Mouse (Mus musculus): ENCODE measurements at regions not wholly inside any gene's neighbourhood (a gene's known extent, or its start where the extent isn't known, plus 50 kb on each side); places are given as distances from the start of the nearest gene placed in this dataset.

DNA sequence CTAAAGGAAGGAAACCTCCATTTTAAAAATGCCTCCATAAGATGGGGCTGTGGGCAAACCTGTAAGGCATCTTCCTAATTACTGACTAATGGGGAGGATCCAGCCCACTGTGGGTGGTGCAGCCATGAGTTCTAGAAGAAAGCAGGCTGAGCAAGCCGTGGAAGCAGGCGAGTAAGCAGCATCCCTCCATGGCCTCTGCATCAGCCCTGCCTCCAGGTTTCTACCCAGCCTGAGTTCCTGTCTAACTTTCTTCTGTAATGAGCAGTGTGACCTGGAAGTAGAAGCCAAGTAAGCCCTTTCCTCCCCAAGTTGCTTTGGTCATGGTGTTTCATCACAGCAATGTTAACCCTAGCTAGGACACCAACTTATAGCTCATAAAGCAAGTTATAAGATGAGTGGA, 66.5 kb upstream of the Twist2 start:
- no peak for DNase-seq (ENCODE audit: low spot score in 2 of 2)

DNA sequence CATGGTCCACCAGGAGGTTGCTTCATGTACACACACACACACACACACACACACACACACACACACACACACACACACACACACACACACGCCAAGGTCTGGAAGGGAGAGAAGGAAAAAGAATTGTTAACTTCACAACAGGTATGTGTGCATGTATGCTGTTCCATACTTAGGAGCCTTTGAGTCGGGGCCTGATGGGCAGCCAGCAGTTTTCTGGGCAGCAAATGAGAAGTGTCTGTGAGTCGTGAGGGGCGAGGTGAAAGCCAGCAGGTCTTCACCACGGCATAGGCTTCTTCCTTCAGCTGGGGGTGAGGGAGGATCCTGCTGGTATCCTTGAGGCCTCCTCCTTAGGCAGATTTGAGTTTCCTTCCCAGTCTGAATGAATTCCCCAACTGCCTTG, 65.8 kb upstream of the Twist2 start:
- no peak for DNase-seq (ENCODE audit: low spot score in 2 of 2)

DNA sequence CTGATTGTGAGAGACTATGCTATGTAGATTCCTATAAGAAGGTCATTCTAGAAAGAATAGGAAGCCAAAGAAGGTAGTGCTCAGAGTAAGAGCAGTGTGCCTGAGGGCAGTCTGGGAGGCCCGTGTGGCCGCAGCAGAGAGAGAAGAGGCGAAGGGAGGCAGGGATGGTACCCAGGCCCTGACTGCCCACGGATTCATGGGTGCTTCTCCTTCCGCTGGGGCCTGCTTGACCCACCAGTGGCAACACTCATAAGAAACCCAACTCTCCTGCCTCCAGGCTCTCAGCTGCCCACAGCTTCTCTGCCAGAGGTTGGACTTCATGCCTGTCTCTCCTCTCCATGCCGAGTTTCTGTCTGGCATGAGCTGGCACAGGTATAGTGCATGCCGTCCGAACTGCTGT, 60.6 kb upstream of the Twist2 start:
- DNase-seq (ENCODE audit: low spot score in 2 of 2): no peak

DNA sequence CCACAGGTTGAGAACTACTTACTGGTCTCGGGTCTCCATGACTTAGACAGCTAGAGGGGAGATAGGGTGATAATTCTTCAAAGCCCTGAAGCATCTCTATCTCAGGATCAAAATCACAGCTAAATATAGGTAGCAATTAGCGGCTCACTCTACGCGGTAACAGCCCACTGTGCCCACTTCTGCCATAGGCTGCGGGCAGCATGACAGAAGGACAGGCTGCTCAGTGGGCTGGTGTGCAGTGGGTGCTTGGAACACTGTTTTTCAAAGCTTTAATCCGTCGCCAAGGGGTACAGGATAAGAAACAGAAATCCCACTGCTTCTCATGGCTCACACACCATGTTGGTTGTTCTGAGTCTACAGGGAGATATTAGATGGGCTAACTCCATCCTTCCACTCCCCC, 59.2 kb upstream of the Twist2 start:
- no peak for DNase-seq (ENCODE audit: low spot score in 2 of 2)

DNA sequence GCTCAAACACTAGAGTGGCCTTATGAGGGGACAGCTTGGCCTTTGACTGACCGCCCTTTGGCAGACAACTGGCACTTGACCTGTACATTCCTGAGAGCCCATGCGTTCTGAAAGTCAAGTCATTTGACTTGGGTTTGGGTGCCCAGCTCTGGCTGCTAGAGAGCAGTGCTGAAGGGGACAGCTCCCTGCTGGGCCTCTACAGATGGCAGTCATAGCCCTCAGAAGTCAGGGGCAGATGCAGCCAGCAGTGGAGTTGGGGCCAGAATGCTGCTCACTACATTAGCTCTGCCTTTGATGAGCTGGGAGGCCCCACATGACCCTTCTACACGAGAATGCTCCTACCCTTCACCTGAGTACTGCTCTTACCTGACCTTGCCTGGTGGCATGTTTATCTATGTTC, 58.3 kb upstream of the Twist2 start:
- DNase-seq (ENCODE audit: low spot score in 2 of 2): no peak

DNA sequence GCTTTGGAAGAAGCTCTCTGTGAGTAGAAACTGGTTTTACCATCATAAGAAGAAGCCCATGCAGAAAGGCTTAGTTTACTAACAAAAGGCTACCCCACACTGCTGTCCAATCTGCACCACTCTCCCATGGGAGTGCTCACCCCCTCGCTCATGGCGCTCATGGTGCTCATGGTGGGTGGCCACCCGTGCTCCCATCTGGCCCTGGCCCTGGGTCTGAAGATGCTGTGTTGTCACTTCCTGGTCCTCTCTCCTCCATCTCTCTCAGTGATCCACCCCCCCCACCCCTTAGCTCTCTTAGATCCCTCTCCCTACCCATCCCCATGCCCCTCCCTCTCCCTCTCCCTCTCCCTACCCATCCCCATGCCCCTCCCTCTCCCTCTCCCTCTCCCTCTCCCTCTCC, 57.2 kb upstream of the Twist2 start:
- no peak for DNase-seq (ENCODE audit: low spot score in 2 of 2)

DNA sequence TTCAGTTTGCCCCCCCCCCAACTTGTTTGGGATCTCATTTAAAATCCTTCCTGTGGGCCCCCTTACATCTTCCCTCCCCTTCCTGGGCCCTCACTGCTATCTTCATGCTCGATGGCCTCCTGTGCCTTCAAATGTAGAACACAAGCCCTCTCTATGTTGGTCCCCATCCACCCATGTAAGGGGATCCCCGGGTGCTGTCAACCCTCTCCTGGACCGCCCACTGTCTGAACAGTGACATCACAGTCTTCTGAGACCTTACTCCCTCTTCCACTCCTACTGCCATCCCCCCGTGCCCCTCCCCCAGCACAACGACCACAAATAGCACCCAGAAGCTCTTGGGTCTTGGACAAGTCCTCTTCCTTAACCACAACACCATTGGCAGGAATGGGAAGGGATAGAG, 56.6 kb upstream of the Twist2 start:
- no peak for DNase-seq (ENCODE audit: low spot score in 2 of 2)

DNA sequence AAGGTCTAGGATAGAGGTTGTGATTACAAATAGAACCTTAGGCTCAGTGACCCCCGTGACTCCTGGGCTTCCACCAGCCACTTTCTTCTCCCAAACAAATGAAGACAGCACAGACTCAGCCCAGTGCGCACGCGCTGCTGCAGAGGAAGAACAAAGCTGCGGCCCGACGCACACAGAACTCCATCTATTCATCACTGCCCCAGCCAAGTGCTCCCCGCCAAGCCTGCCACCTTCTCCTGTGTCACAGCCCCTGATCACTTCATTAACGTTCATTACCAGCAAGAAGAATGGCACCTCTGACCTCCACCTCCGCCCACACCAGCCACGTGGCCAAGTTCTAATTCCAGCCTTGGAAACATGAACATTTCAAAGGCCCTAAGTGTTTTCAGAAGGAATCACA, 53.7 kb upstream of the Twist2 start:
- no peak for DNase-seq (ENCODE audit: low spot score in 2 of 2)
